Mouse (Mus musculus) midbrain, embryonic 12.5 days (tissue): ENCODE results near the gene Ift122. TPM values are rescaled to one million over a fixed set of nuclear protein-coding genes. Genes with fewer than 3 reads are reported as not detected.
A peak's percentile ranks its signal among the peaks of the same experiment; 100 is the strongest.

Source experiments
- ATAC-seq: fragments of 200-750 bp; cut with Nextera tagmentation; 2 replicates; pipeline ENCODE4 v1.8.0; 2017; ENCODE audit warnings: low read depth, moderate TSS enrichment, moderate library complexity; ENCODE audit not compliant: low FRiP score
- H3K27ac ChIP-seq: fragments of 300-500 bp; sonication (generic); replicated peaks from 2 replicates; pipeline ENCODE4 v1.5.1; 2016; ENCODE audit warnings: mild to moderate bottlenecking
- H3K27me3 ChIP-seq: fragments of 300-500 bp; sonication (generic); 2 replicates; pipeline ENCODE4 v1.6.1; 2016; ENCODE audit warnings: mild to moderate bottlenecking
- H3K36me3 ChIP-seq: fragments of 300-500 bp; sonication (generic); 2 replicates; pipeline ENCODE4 v1.6.1; 2016
- H3K4me1 ChIP-seq: fragments of 300-500 bp; sonication (generic); 2 replicates; pipeline ENCODE4 v1.6.1; 2016
- H3K4me2 ChIP-seq: fragments of 300-500 bp; sonication (generic); replicated peaks from 2 replicates; pipeline ENCODE4 v1.6.1; 2016; ENCODE audit warnings: mild to moderate bottlenecking, moderate library complexity
- H3K4me3 ChIP-seq: fragments of 300-500 bp; sonication (generic); 2 replicates; pipeline ENCODE4 v1.5.1; 2016; ENCODE audit warnings: mild to moderate bottlenecking
- H3K9ac ChIP-seq: fragments of 300-500 bp; sonication (generic); replicated peaks from 2 replicates; pipeline ENCODE4 v1.6.1; 2016; ENCODE audit warnings: mild to moderate bottlenecking, moderate library complexity
- H3K9me3 ChIP-seq: fragments of 300-500 bp; sonication (generic); 2 replicates; pipeline ENCODE4 v1.6.1; 2016; ENCODE audit warnings: mild to moderate bottlenecking
- WGBS: fragments of 180-500 bp; shearing (Covaris S2); methylation state at CpG from one replicate; pipeline ENCODE4 v1.1.7; 2016; 5-methylcytosine and 5-hydroxymethylcytosine counted together
- polyA plus RNA-seq: library from polyadenylated mRNA; unstranded; fragments of >200 nt; fragmentation: Nextera tagmentation; extraction: Ambion mirVana; gene quantifications from 2 replicates; pipeline ENCODE4 v1.2.1, GENCODE M21; 2016

Ift122 gene
- polyA plus RNA-seq, 1 experiment from 2014 or later, result 27.7 TPM

GRCm38 (mm10) chr6:115914511-115915202 is 61.4 kb downstream of the Ift122 start:
- ATAC-seq, result no peak
- H3K36me3 ChIP-seq, result peaks cover 8% of the 10 kb centered on the region; the same call in 1 of the 2 replicates

GRCm38 (mm10) chr6:115915601-115916445 is 62.6 kb downstream of the Ift122 start:
- Histone ChIP-seq H3K36me3 (peaks cover 5% of the 10 kb centered on the region; the same call in 1 of the 2 replicates), H3K4me1 (no peaks in the 10 kb centered on the region), H3K27ac (no peak overlapping the region), H3K4me2 (no peak overlapping the region), H3K27me3 (no peaks in the 10 kb centered on the region), H3K9me3 (no peaks in the 10 kb centered on the region), H3K9ac (no peak overlapping the region), H3K4me3 (no peak overlapping the region)
- 86% methylated on average over 17 of the region's 17 CpGs for WGBS
- ATAC-seq, result no peak

More at GRCm38 (mm10) chr6:115914511-115915202, 61.4 kb downstream of the Ift122 start:
- no peak overlapping the region for H3K4me2 ChIP-seq
- no peaks in the 10 kb centered on the region for H3K4me1 ChIP-seq
- H3K27me3 ChIP-seq, result no peaks in the 10 kb centered on the region
- H3K27ac ChIP-seq, result no peak overlapping the region
- no peak overlapping the region for H3K4me3 ChIP-seq
- no peak overlapping the region for H3K9ac ChIP-seq
- H3K9me3 ChIP-seq, result no peaks in the 10 kb centered on the region
- 92% methylated on average over 15 of the region's 15 CpGs for WGBS

GRCm38 (mm10) chr6:115916611-115917010 is 63.3 kb downstream of the Ift122 start:
- Histone ChIP-seq H3K36me3 (peaks cover 5% of the 10 kb centered on the region; the same call in 1 of the 2 replicates), H3K27ac (no peak overlapping the region), H3K9ac (no peak overlapping the region), H3K9me3 (no peaks in the 10 kb centered on the region), H3K4me1 (no peaks in the 10 kb centered on the region), H3K27me3 (no peaks in the 10 kb centered on the region), H3K4me2 (no peak overlapping the region), H3K4me3 (no peak overlapping the region)
- 85% methylated on average over 5 of the region's 5 CpGs for WGBS
- no peak for ATAC-seq

- Histone ChIP-seq H3K4me2 (no peak overlapping the region), H3K27ac (no peak overlapping the region), H3K9me3 (no peaks in the 10 kb centered on the region), H3K27me3 (no peaks in the 10 kb centered on the region), H3K4me1 (no peaks in the 10 kb centered on the region), H3K4me3 (no peak overlapping the region), H3K36me3 (peaks cover 5% of the 10 kb centered on the region; the same call in 1 of the 2 replicates), H3K9ac (no peak overlapping the region)
- 100% methylated on average over 1 of the region's 1 CpGs for WGBS
- no peak for ATAC-seq
These were observed 65.3 kb downstream of the Ift122 start for GRCm38 (mm10) chr6:115918615-115919014.

GRCm38 (mm10) chr6:115919876-115920275 is 66.6 kb downstream of the Ift122 start:
- 93% methylated on average over 5 of the region's 5 CpGs for WGBS
- H3K4me3 ChIP-seq, result no peak overlapping the region
- peaks cover 5% of the 10 kb centered on the region; the same call in 1 of the 2 replicates for H3K36me3 ChIP-seq
- no peak overlapping the region for H3K4me2 ChIP-seq
- H3K9me3 ChIP-seq, result no peaks in the 10 kb centered on the region
- no peaks in the 10 kb centered on the region for H3K4me1 ChIP-seq
- no peak overlapping the region for H3K27ac ChIP-seq
- H3K9ac ChIP-seq, result no peak overlapping the region
- ATAC-seq, result no peak
- no peaks in the 10 kb centered on the region; the same call in 1 of the 2 replicates for H3K27me3 ChIP-seq

- ATAC-seq, result no peak
- H3K4me3 ChIP-seq, result no peak overlapping the region
- no peaks in the 10 kb centered on the region for H3K36me3 ChIP-seq
- no peaks in the 10 kb centered on the region; the same call in 1 of the 2 replicates for H3K27me3 ChIP-seq
- H3K9me3 ChIP-seq, result no peaks in the 10 kb centered on the region
- H3K9ac ChIP-seq, result no peak overlapping the region
- H3K4me1 ChIP-seq, result peaks cover 7% of the 10 kb centered on the region; the same call in 1 of the 2 replicates
- 56% methylated on average over 6 of the region's 6 CpGs for WGBS
- H3K4me2 ChIP-seq, result no peak overlapping the region
- H3K27ac ChIP-seq, result no peak overlapping the region
These were observed 71.6 kb downstream of the Ift122 start for GRCm38 (mm10) chr6:115924829-115925228.

GRCm38 (mm10) chr6:115926416-115926815 is 73.1 kb downstream of the Ift122 start:
- WGBS, result 80% methylated on average over 10 of the region's 10 CpGs
- Histone ChIP-seq H3K27me3 (no peaks in the 10 kb centered on the region; the same call in 1 of the 2 replicates), H3K9me3 (no peaks in the 10 kb centered on the region), H3K36me3 (no peaks in the 10 kb centered on the region), H3K27ac (0 out of 2 replicates have a peak overlapping the region, but pooled peaks have one; percentile 8), H3K4me2 (no peak overlapping the region), H3K9ac (no peak overlapping the region), H3K4me3 (no peak overlapping the region), H3K4me1 (peaks cover 7% of the 10 kb centered on the region)
- no peak for ATAC-seq

GRCm38 (mm10) chr6:115927292-115928242 is 74.3 kb downstream of the Ift122 start:
- H3K9me3 ChIP-seq, result no peaks in the 10 kb centered on the region
- no peak overlapping the region for H3K4me3 ChIP-seq
- no peak for ATAC-seq
- no peaks in the 10 kb centered on the region; the same call in 1 of the 2 replicates for H3K27me3 ChIP-seq
- H3K27ac ChIP-seq, result 0 out of 2 replicates have a peak overlapping the region, but pooled peaks have one; percentile 10
- H3K36me3 ChIP-seq, result no peaks in the 10 kb centered on the region
- peaks cover 7% of the 10 kb centered on the region for H3K4me1 ChIP-seq
- H3K9ac ChIP-seq, result no peak overlapping the region
- H3K4me2 ChIP-seq, result no peak overlapping the region
- 84% methylated on average over 10 of the region's 10 CpGs for WGBS

- Histone ChIP-seq H3K4me3 (no peak overlapping the region), H3K36me3 (no peaks in the 10 kb centered on the region), H3K27me3 (no peaks in the 10 kb centered on the region; the same call in 1 of the 2 replicates), H3K9me3 (no peaks in the 10 kb centered on the region), H3K4me2 (no peak overlapping the region), H3K9ac (no peak overlapping the region), H3K4me1 (peaks cover 7% of the 10 kb centered on the region), H3K27ac (no peak overlapping the region)
- 65% methylated on average over 5 of the region's 5 CpGs for WGBS
- no peak for ATAC-seq
These were observed 76.7 kb downstream of the Ift122 start for GRCm38 (mm10) chr6:115930018-115930417.

GRCm38 (mm10) chr6:115931639-115932038 is 78.4 kb downstream of the Ift122 start, which contains the start of gene Rho:
Rho (plus strand) TSS chr6:115931748.
- no peaks in the 10 kb centered on the region; the same call in 1 of the 2 replicates for H3K27me3 ChIP-seq
- H3K4me1 ChIP-seq, result peaks cover 7% of the 10 kb centered on the region
- H3K9me3 ChIP-seq, result no peaks in the 10 kb centered on the region
- no peak within 1 kb of the TSS for H3K9ac ChIP-seq
- H3K4me2 ChIP-seq, result no peak within 1 kb of the TSS
- WGBS, result 85% methylated on average over 14 of the region's 14 CpGs
- H3K27ac ChIP-seq, result no peak within 1 kb of the TSS
- H3K4me3 ChIP-seq, result no peak within 1 kb of the TSS
- H3K36me3 ChIP-seq, result no peaks in the 10 kb centered on the region
- ATAC-seq, result no peak

GRCm38 (mm10) chr6:115932391-115932790 is 79.1 kb downstream of the Ift122 start:
- Histone ChIP-seq H3K9ac (no peak overlapping the region), H3K9me3 (no peaks in the 10 kb centered on the region), H3K27me3 (no peaks in the 10 kb centered on the region; the same call in 1 of the 2 replicates), H3K4me2 (no peak overlapping the region), H3K4me3 (no peak overlapping the region), H3K4me1 (peaks cover under 1% of the 10 kb centered on the region), H3K36me3 (no peaks in the 10 kb centered on the region), H3K27ac (no peak overlapping the region)
- no peak for ATAC-seq
- WGBS, result 94% methylated on average over 3 of the region's 3 CpGs
